Mouse (Mus musculus) kidney, embryonic 14.5 days (tissue): ENCODE data around the gene Krt10. TPM values are rescaled to one million over a fixed set of nuclear protein-coding genes. Genes with fewer than 3 reads are reported as not detected.

Source experiments
- ATAC-seq: fragments of 200-750 bp; cut with Nextera tagmentation; 2 replicates; pipeline ENCODE4 v1.8.0; 2017; ENCODE audit warnings: moderate number of reproducible peaks, mild to moderate bottlenecking, moderate TSS enrichment, moderate library complexity; ENCODE audit not compliant: low FRiP score, low TSS enrichment
- H3K27ac ChIP-seq: fragments of 300-500 bp; sonication (generic); 2 replicates; pipeline ENCODE4 v1.5.1; 2014; ENCODE audit warnings: low read depth, mild to moderate bottlenecking, low read length, moderate library complexity, mixed read lengths
- H3K27me3 ChIP-seq: fragments of 300-500 bp; sonication (generic); 2 replicates; pipeline ENCODE4 v1.6.1; 2014; ENCODE audit warnings: mild to moderate bottlenecking, low read length; ENCODE audit not compliant: control insufficient read depth, insufficient read depth
- H3K36me3 ChIP-seq: fragments of 300-500 bp; sonication (generic); 2 replicates; pipeline ENCODE4 v1.6.1; 2014; ENCODE audit warnings: low read length, mixed read lengths; ENCODE audit not compliant: control insufficient read depth, insufficient read depth
- H3K4me1 ChIP-seq: fragments of 300-500 bp; sonication (generic); 2 replicates; pipeline ENCODE4 v1.6.1; 2014; ENCODE audit warnings: low read length, mixed read lengths; ENCODE audit not compliant: control insufficient read depth, insufficient read depth
- H3K4me2 ChIP-seq: fragments of 300-500 bp; sonication (generic); replicated peaks from 2 replicates; pipeline ENCODE4 v1.6.1; 2014; ENCODE audit warnings: low read depth, mild to moderate bottlenecking, low read length
- H3K4me3 ChIP-seq: fragments of 300-500 bp; sonication (generic); 2 replicates; pipeline ENCODE4 v1.5.1; 2014; ENCODE audit warnings: mild to moderate bottlenecking, low read length
- H3K9ac ChIP-seq: fragments of 300-500 bp; sonication (generic); 2 replicates; pipeline ENCODE4 v1.6.1; 2014; ENCODE audit warnings: low read depth, mild to moderate bottlenecking, low read length, moderate library complexity
- H3K9me3 ChIP-seq: fragments of 300-500 bp; sonication (generic); 2 replicates; pipeline ENCODE4 v1.6.1; 2016; ENCODE audit warnings: low read length; ENCODE audit not compliant: control insufficient read depth
- WGBS: fragments of 180-500 bp; shearing (Covaris S2); extraction: QIAGEN DNeasy Blood & Tissue Kit; methylation state at CpG from one replicate; pipeline ENCODE4 v1.1.7; 2014; 5-methylcytosine and 5-hydroxymethylcytosine counted together
- polyA plus RNA-seq: library from polyadenylated mRNA; unstranded; fragments of >200 nt; fragmentation: Nextera tagmentation; extraction: Ambion mirVana; gene quantifications from 2 replicates; pipeline ENCODE4 v1.2.1, GENCODE M21; 2014

The Krt10 gene
- polyA plus RNA-seq = 31.3 and 37.5 TPM in 2 replicates

- no peak within 1 kb of the TSS for H3K27ac ChIP-seq
- H3K9me3 ChIP-seq = no peaks in the 10 kb centered on the region
- no peaks in the 10 kb centered on the region for H3K27me3 ChIP-seq
- no peaks in the 10 kb centered on the region for H3K36me3 ChIP-seq
- 83% methylated on average over 4 of the region's 4 CpGs for WGBS
- H3K4me1 ChIP-seq = no peaks in the 10 kb centered on the region; the same call in 1 of the 2 replicates
- no peak within 1 kb of the TSS for H3K9ac ChIP-seq
- no peak for ATAC-seq
- H3K4me2 ChIP-seq = no peak within 1 kb of the TSS
- H3K4me3 ChIP-seq = no peak within 1 kb of the TSS
Observed at GRCm38 (mm10) chr11:99389264-99389663, at the start of gene Krt10. TSS of gene Krt10 (minus strand) at chr11:99389364.

GRCm38 (mm10) chr11:99437972-99438371, 48.8 kb upstream of the Krt10 start, which contains the start of gene Krt20:
TSS of gene Krt20 (minus strand) at chr11:99438150.
- Histone ChIP-seq H3K4me1 (no peaks in the 10 kb centered on the region), H3K4me3 (no peak within 1 kb of the TSS), H3K36me3 (no peaks in the 10 kb centered on the region), H3K27ac (no peak within 1 kb of the TSS), H3K9me3 (no peaks in the 10 kb centered on the region), H3K4me2 (no peak within 1 kb of the TSS), H3K27me3 (no peaks in the 10 kb centered on the region), H3K9ac (no peak within 1 kb of the TSS)
- WGBS = 28% methylated on average over 10 of the region's 10 CpGs
- ATAC-seq = no peak

GRCm38 (mm10) chr11:99436625-99437024, 47.5 kb upstream of the Krt10 start:
- no peak overlapping the region for H3K9ac ChIP-seq
- H3K27me3 ChIP-seq = no peaks in the 10 kb centered on the region
- no peak overlapping the region for H3K4me3 ChIP-seq
- H3K9me3 ChIP-seq = no peaks in the 10 kb centered on the region
- H3K4me2 ChIP-seq = no peak overlapping the region
- ATAC-seq = no peak
- no peaks in the 10 kb centered on the region for H3K4me1 ChIP-seq
- no peak overlapping the region for H3K27ac ChIP-seq
- H3K36me3 ChIP-seq = no peaks in the 10 kb centered on the region
- WGBS = 87% methylated on average over 4 of the region's 4 CpGs

- Histone ChIP-seq H3K4me2 (no peak overlapping the region), H3K27me3 (no peaks in the 10 kb centered on the region), H3K27ac (no peak overlapping the region), H3K9ac (no peak overlapping the region), H3K9me3 (no peaks in the 10 kb centered on the region), H3K4me1 (no peaks in the 10 kb centered on the region), H3K36me3 (no peaks in the 10 kb centered on the region), H3K4me3 (no peak overlapping the region)
- ATAC-seq = no peak
- WGBS = 59% methylated on average over 12 of the region's 12 CpGs
Observed at GRCm38 (mm10) chr11:99430670-99431069, 41.5 kb upstream of the Krt10 start.

GRCm38 (mm10) chr11:99422159-99422558, 33.0 kb upstream of the Krt10 start, which contains the start of gene Krt12:
TSS of gene Krt12 (minus strand) at chr11:99422259.
- no peak for ATAC-seq
- no peaks in the 10 kb centered on the region for H3K9me3 ChIP-seq
- no peak within 1 kb of the TSS for H3K27ac ChIP-seq
- H3K9ac ChIP-seq = no peak within 1 kb of the TSS
- no peaks in the 10 kb centered on the region for H3K27me3 ChIP-seq
- H3K4me1 ChIP-seq = no peaks in the 10 kb centered on the region
- WGBS = 77% methylated on average over 10 of the region's 10 CpGs
- H3K36me3 ChIP-seq = no peaks in the 10 kb centered on the region
- H3K4me2 ChIP-seq = no peak within 1 kb of the TSS
- H3K4me3 ChIP-seq = no peak within 1 kb of the TSS

- H3K9ac ChIP-seq = no peak overlapping the region
- no peak overlapping the region for H3K4me3 ChIP-seq
- no peaks in the 10 kb centered on the region for H3K9me3 ChIP-seq
- H3K4me2 ChIP-seq = no peak overlapping the region
- ATAC-seq = no peak
- H3K36me3 ChIP-seq = no peaks in the 10 kb centered on the region
- H3K4me1 ChIP-seq = no peaks in the 10 kb centered on the region
- 36% methylated on average over 10 of the region's 10 CpGs for WGBS
- H3K27me3 ChIP-seq = no peaks in the 10 kb centered on the region
- H3K27ac ChIP-seq = no peak overlapping the region
Observed at GRCm38 (mm10) chr11:99420586-99420985, 31.4 kb upstream of the Krt10 start.

- Histone ChIP-seq H3K4me3 (no peak overlapping the region), H3K27ac (no peak overlapping the region), H3K27me3 (no peaks in the 10 kb centered on the region), H3K4me2 (no peak overlapping the region), H3K4me1 (no peaks in the 10 kb centered on the region), H3K9ac (no peak overlapping the region), H3K36me3 (no peaks in the 10 kb centered on the region), H3K9me3 (no peaks in the 10 kb centered on the region)
- WGBS = 75% methylated on average over 16 of the region's 16 CpGs
- no peak for ATAC-seq
Observed at GRCm38 (mm10) chr11:99417819-99418218, 28.7 kb upstream of the Krt10 start.

- no peaks in the 10 kb centered on the region for H3K9me3 ChIP-seq
- WGBS = 88% methylated on average over 13 of the region's 13 CpGs
- no peak for ATAC-seq
Observed at GRCm38 (mm10) chr11:99416902-99417301, 27.7 kb upstream of the Krt10 start.

GRCm38 (mm10) chr11:99414463-99415147, 25.4 kb upstream of the Krt10 start:
- WGBS = 88% methylated on average over 13 of the region's 13 CpGs
- ATAC-seq = no peak

More at GRCm38 (mm10) chr11:99416902-99417301, 27.7 kb upstream of the Krt10 start:
- Histone ChIP-seq H3K4me3 (no peak overlapping the region), H3K27ac (no peak overlapping the region), H3K4me2 (no peak overlapping the region), H3K4me1 (no peaks in the 10 kb centered on the region), H3K36me3 (no peaks in the 10 kb centered on the region), H3K9ac (no peak overlapping the region), H3K27me3 (no peaks in the 10 kb centered on the region)

More at GRCm38 (mm10) chr11:99414463-99415147, 25.4 kb upstream of the Krt10 start:
- Histone ChIP-seq H3K9ac (no peak overlapping the region), H3K4me1 (no peaks in the 10 kb centered on the region), H3K4me2 (no peak overlapping the region), H3K27ac (no peak overlapping the region), H3K36me3 (no peaks in the 10 kb centered on the region), H3K27me3 (no peaks in the 10 kb centered on the region), H3K9me3 (no peaks in the 10 kb centered on the region), H3K4me3 (no peak overlapping the region)
